Mouse (Mus musculus): ENCODE data around the gene Elavl3. TPM values are rescaled to one million over a fixed set of nuclear protein-coding genes. Genes with fewer than 3 reads are reported as not detected.
A peak's percentile ranks its signal among the peaks of the same experiment; 100 is the strongest.

Elavl3 gene
- total and polyA plus RNA-seq, 3 experiments: 0.15 to 1.1 TPM; not detected in 1

DNA sequence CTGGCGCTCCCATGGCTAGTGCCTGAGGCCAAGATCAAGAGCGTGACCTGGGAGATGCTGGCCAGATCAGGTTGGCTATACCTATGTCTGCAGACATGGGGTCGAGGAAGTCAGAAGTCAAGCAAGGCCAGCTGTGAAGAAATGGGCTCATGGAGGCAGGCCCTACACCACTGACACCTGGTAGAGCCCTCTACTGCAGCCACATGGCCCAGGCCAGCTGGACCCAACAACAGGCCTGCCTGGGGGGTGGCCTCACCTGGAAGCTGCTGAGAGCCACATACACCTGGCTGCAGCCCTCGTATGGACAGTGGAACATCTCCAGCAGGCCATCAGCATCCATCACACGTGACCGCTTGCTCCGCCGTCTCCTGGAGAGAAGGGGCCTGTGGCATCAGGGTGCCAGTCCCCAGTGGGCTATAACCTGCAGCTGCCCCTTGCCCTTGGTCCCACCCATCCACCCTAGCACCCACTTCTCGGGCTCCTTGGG lies 5.3 kb upstream of the Elavl3 start:
- Histone ChIP-seq H3K9ac (ENCODE audit: control insufficient read depth, low read depth, low read length, poor library complexity, severe bottlenecking) (no peak overlapping the region), H3K4me1 (ENCODE audit: control insufficient read depth in 1 of 2, insufficient read depth in 2 of 2, low read length in 2 of 2) (no peaks in the 10 kb centered on the region), H3K27ac (ENCODE audit: control insufficient read depth, low read depth, low read length) (no peak overlapping the region), H3K4me3 (ENCODE audit: control insufficient read depth in 1 of 2, insufficient read depth in 1 of 2, low read depth in 2 of 2, low read length in 2 of 2) (no peak overlapping the region), H3K9me3 (replicated peaks; ENCODE audit: insufficient read depth, low read length) (no peaks in the 10 kb centered on the region), H3K36me3 (ENCODE audit: control insufficient read depth in 1 of 2, insufficient read depth in 2 of 2, low read length in 2 of 2) (peaks cover 0 to 7% of the 10 kb centered on the region in 2 experiments; a peak in 2 of 4 replicates), H3K79me2 (ENCODE audit: control insufficient read depth, insufficient read depth, low read length, poor library complexity) (no peaks in the 10 kb centered on the region), H3K27me3 (ENCODE audit: control insufficient read depth in 1 of 2, insufficient read depth in 2 of 2, low read length in 2 of 2) (no peaks in the 10 kb centered on the region)
- DNase-seq (ENCODE audit: low read depth, low spot score): no peak
- no peak for TF ChIP-seq ETS1 (IDR thresholded peaks at IDR 0.05; ENCODE audit: low read depth, low read length)
- TF ChIP-seq NELFE (IDR thresholded peaks at IDR 0.05; ENCODE audit: low read depth, low read length): no peak
- no peak for TF ChIP-seq SMC3 (IDR thresholded peaks at IDR 0.05; ENCODE audit: low read depth, low read length)
- no peak for TF ChIP-seq UBTF (IDR thresholded peaks at IDR 0.05; ENCODE audit: borderline replicate concordance, insufficient read depth, low read depth, low read length)
- TF ChIP-seq TAL1 (IDR thresholded peaks at IDR 0.05; ENCODE audit: low read length): no peak

DNA sequence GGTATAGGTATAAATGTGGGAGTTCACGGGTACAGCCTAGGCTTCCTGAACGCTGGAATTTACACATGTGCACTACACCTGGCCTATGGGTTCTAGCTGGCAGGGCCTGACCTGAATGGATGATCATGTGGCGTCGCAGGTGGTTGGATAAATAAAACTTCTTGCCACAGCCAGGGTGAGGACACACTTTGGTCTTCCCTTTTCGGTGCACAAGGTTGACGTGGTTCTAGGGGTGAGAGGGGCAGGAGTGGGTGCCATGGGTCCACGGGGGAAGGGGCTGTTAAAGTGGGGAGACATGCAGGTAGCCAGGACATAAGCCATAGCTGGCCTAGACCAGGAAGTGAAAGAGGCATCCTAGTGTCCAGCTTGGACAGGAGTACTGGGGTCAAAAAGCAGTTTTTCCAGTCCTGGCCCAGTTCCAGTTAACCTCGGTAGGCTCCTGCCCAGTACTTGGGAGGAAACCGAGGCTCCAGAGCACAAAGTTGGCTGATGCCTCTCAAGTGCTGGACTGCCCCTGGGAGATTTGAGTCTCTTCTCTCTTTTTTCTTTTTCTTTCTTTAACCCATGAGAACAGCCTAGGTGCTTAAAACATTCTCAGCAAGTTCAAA lies 4.6 kb upstream of the Elavl3 start:
- DNase-seq (ENCODE audit: low read depth, low spot score): no peak
- no peak for TF ChIP-seq ZKSCAN1 (IDR thresholded peaks at IDR 0.05; ENCODE audit: low read depth, low read length)
- TF ChIP-seq TAL1 (IDR thresholded peaks at IDR 0.05; ENCODE audit: low read length): no peak
- TF ChIP-seq RAD21 (IDR thresholded peaks at IDR 0.05; ENCODE audit: low read depth, low read length): no peak
- TF ChIP-seq NRF1 (IDR thresholded peaks at IDR 0.05; ENCODE audit: insufficient read depth, low read depth, low read length, poor library complexity, severe bottlenecking): no peak
- TF ChIP-seq USF2 (IDR thresholded peaks at IDR 0.05; ENCODE audit: borderline replicate concordance in 1 of 2, insufficient read depth in 1 of 2, low read depth in 1 of 2, low read length in 2 of 2): no peak
- no peak for TF ChIP-seq USF1 (IDR thresholded peaks at IDR 0.05; ENCODE audit: low read depth, low read length)
- no peak for TF ChIP-seq UBTF (IDR thresholded peaks at IDR 0.05; ENCODE audit: borderline replicate concordance, insufficient read depth, low read depth, low read length)
- TF ChIP-seq ETS1 (IDR thresholded peaks at IDR 0.05; ENCODE audit: low read depth, low read length): no peak
- TF ChIP-seq MEF2A (IDR thresholded peaks at IDR 0.05; ENCODE audit: extremely low read depth, insufficient replicate concordance, low read depth, low read length, poor library complexity, severe bottlenecking): no peak
- H3K36me3 ChIP-seq (ENCODE audit: control insufficient read depth in 1 of 2, insufficient read depth in 2 of 2, low read length in 2 of 2): peaks cover 0 to 2% of the 10 kb centered on the region in 2 experiments; a peak in 2 of 4 replicates

DNA sequence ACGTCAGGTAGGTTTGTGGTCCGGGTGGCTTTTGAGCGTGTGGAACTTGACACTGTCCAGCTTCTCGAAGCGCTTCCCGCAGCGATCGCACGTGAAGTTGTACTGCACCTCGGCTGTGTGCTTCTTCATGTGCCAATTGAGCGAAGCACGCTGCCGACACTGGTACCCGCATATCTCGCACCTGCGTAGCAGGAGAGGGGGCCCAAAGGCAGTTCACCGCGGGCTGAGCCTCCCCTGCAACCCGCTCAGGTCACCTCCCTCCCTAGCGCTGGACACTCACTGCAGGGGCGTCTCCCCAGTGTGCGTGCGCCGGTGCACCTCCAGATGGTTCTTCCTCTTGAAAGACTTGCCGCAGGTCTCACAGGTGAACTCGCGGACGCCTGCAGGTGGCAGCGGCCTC lies 3.9 kb upstream of the Elavl3 start:
- no peak overlapping the region for H3K27ac ChIP-seq (ENCODE audit: control insufficient read depth, low read depth, low read length)
- H3K4me3 ChIP-seq (ENCODE audit: control insufficient read depth in 1 of 2, insufficient read depth in 1 of 2, low read depth in 2 of 2, low read length in 2 of 2): no peak overlapping the region
- no peaks in the 10 kb centered on the region for H3K4me1 ChIP-seq (ENCODE audit: control insufficient read depth in 1 of 2, insufficient read depth in 2 of 2, low read length in 2 of 2)
- DNase-seq (ENCODE audit: low read depth, low spot score): no peak
- TF ChIP-seq MYC (IDR thresholded peaks at IDR 0.05; ENCODE audit: low read depth, low read length) (no peak), POLR2A (IDR thresholded peaks at IDR 0.05; ENCODE audit: control insufficient read depth in 1 of 2, insufficient read depth in 1 of 2, low read depth in 1 of 2, low read length in 2 of 2, poor library complexity in 1 of 2) (peak in 1 of 2 experiments; percentile 8; a peak in 1 of 4 replicates), E2F4 (IDR thresholded peaks at IDR 0.05; ENCODE audit: borderline replicate concordance, low read depth, low read length) (no peak), POLR2AphosphoS5 (IDR thresholded peaks at IDR 0.05; ENCODE audit: borderline replicate concordance, low read depth, low read length) (no peak; the same call in 1 of the 2 replicates)
- no peaks in the 10 kb centered on the region for H3K27me3 ChIP-seq (ENCODE audit: control insufficient read depth in 1 of 2, insufficient read depth in 2 of 2, low read length in 2 of 2)
- H3K36me3 ChIP-seq (ENCODE audit: control insufficient read depth in 1 of 2, insufficient read depth in 2 of 2, low read length in 2 of 2): peaks cover 0 to 2% of the 10 kb centered on the region in 2 experiments; a peak in 2 of 4 replicates
- no peaks in the 10 kb centered on the region for H3K79me2 ChIP-seq (ENCODE audit: control insufficient read depth, insufficient read depth, low read length, poor library complexity)
- H3K9ac ChIP-seq (ENCODE audit: control insufficient read depth, low read depth, low read length, poor library complexity, severe bottlenecking): no peak overlapping the region
- H3K9me3 ChIP-seq (replicated peaks; ENCODE audit: insufficient read depth, low read length): no peaks in the 10 kb centered on the region

More for the DNA sequence above, 4.6 kb upstream of the Elavl3 start:
- Histone ChIP-seq H3K79me2 (ENCODE audit: control insufficient read depth, insufficient read depth, low read length, poor library complexity) (no peaks in the 10 kb centered on the region), H3K4me1 (ENCODE audit: control insufficient read depth in 1 of 2, insufficient read depth in 2 of 2, low read length in 2 of 2) (no peaks in the 10 kb centered on the region), H3K4me3 (ENCODE audit: control insufficient read depth in 1 of 2, insufficient read depth in 1 of 2, low read depth in 2 of 2, low read length in 2 of 2) (no peak overlapping the region), H3K9me3 (replicated peaks; ENCODE audit: insufficient read depth, low read length) (no peaks in the 10 kb centered on the region), H3K27me3 (ENCODE audit: control insufficient read depth in 1 of 2, insufficient read depth in 2 of 2, low read length in 2 of 2) (no peaks in the 10 kb centered on the region), H3K9ac (ENCODE audit: control insufficient read depth, low read depth, low read length, poor library complexity, severe bottlenecking) (no peak overlapping the region), H3K27ac (ENCODE audit: control insufficient read depth, low read depth, low read length) (no peak overlapping the region)

All from MEL (cell line).